8 mouse cellular contexts compared by ENCODE assay signal in the genomic region with DNA sequence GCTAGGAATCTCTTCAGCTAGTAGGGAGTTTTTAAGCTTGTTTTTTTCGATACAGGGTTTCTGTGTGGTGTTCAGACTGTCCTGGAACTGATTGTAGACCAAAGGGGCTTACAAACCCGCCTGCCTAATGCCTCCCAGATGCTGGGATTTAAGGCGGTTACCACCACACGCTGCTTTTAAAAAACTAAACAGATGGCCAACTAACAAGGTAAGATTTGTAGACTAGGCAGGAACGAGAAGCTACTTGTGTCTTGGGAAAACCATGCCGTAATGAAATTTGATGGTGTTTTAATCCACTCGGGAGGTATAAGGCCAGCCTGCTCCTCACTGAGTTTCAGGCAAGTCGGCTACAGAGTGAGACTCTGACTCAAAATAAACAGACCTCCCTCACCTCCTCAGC. TPM values are rescaled to one million over a fixed set of nuclear protein-coding genes. Genes with fewer than 3 reads are reported as not detected.
DNase-seq lines count a peak whose midpoint lies in the region; ATAC-seq and TF ChIP-seq lines count a peak whose summit lies in the region.

No protein-coding gene starts in this region.

- H3K27me3 ChIP-seq in forebrain, embryonic 14.5 days (replicated peaks; ENCODE audit: control insufficient read depth, insufficient read depth, low read length) = no peaks in the 10 kb centered on the region
- no peaks in the 10 kb centered on the region for H3K27me3 ChIP-seq in limb, embryonic 15.5 days

- TF ChIP-seq POLR2A in bone marrow macrophage, adult 2 months (IDR thresholded peaks at IDR 0.05; ENCODE audit: borderline replicate concordance, low read depth, low read length) = no peak

- H3K27ac ChIP-seq in layer of hippocampus, adult 2 months = peak overlapping the region; percentile 98
- H3K27ac ChIP-seq in bone marrow macrophage, adult 2 months (ENCODE audit: insufficient read depth, low read depth, low read length) = peak overlapping the region; percentile 78
- peak overlapping the region; percentile 89 for H3K27ac ChIP-seq in forebrain, embryonic 14.5 days (ENCODE audit: low read depth, low read length)
- H3K27ac ChIP-seq in limb, embryonic 15.5 days = peak overlapping the region; percentile 98

- no peak for DNase-seq in layer of hippocampus, adult 2 months (ENCODE audit: low spot score in 2 of 2)
- no peak for DNase-seq in layer of hippocampus, adult 9-11 months
- peak; percentile 6 for DNase-seq in forebrain, embryonic 14.5 days (ENCODE audit: low spot score)
- DNase-seq in skeletal muscle tissue, adult 2 months (ENCODE audit: low read depth, low spot score) = peak; percentile 3

- peak overlapping the region; percentile 62 for H3K4me3 ChIP-seq in layer of hippocampus, adult 2 months
- H3K4me3 ChIP-seq in bone marrow macrophage, adult 2 months (ENCODE audit: insufficient read depth, low read length) = peak overlapping the region; percentile 77
- H3K4me3 ChIP-seq in forebrain, embryonic 14.5 days (ENCODE audit: low read depth, low read length) = peak overlapping the region; percentile 79
- peak overlapping the region; percentile 64 for H3K4me3 ChIP-seq in limb, embryonic 15.5 days

- peak overlapping the region; percentile 85 for H3K4me2 ChIP-seq in forebrain, embryonic 14.5 days (ENCODE audit: low read length)
- peak overlapping the region; percentile 81 for H3K4me2 ChIP-seq in limb, embryonic 15.5 days

- peak overlapping the region; percentile 91 for H3K9ac ChIP-seq in forebrain, embryonic 14.5 days (ENCODE audit: low read length)
- peak overlapping the region; percentile 68 for H3K9ac ChIP-seq in limb, embryonic 15.5 days

- H3K9me3 ChIP-seq in forebrain, embryonic 14.5 days (replicated peaks; ENCODE audit: control insufficient read depth, low read length) = no peaks in the 10 kb centered on the region
- H3K9me3 ChIP-seq in limb, embryonic 15.5 days = no peaks in the 10 kb centered on the region

- no peak for TF ChIP-seq CTCF in layer of hippocampus, adult 2 months (conservative IDR thresholded peaks at IDR 0.05)
- TF ChIP-seq CTCF in bone marrow macrophage, adult 2 months (IDR thresholded peaks at IDR 0.05; ENCODE audit: low read depth, low read length) = no peak

- H3K4me1 ChIP-seq in bone marrow macrophage, adult 2 months (ENCODE audit: control insufficient read depth, insufficient read depth, low read length) = peaks cover 22% of the 10 kb centered on the region
- H3K4me1 ChIP-seq in forebrain, embryonic 14.5 days (ENCODE audit: control insufficient read depth, insufficient read depth, low read length) = no peaks in the 10 kb centered on the region
- peaks cover 21% of the 10 kb centered on the region for H3K4me1 ChIP-seq in limb, embryonic 15.5 days

- peaks cover 52% of the 10 kb centered on the region for H3K36me3 ChIP-seq in forebrain, embryonic 14.5 days (ENCODE audit: control insufficient read depth, insufficient read depth, low read length)
- H3K36me3 ChIP-seq in limb, embryonic 15.5 days = peaks cover 42% of the 10 kb centered on the region

- ATAC-seq in forebrain, embryonic 14.5 days = peak; percentile 37
- ATAC-seq in limb, embryonic 15.5 days (ENCODE audit: insufficient number of reproducible peaks, low FRiP score, low TSS enrichment, low read depth) = peak; percentile 59
- no peak for ATAC-seq in granulocyte monocyte progenitor cell, adult 5-6 weeks (replicated peaks; ENCODE audit: poor library complexity, severe bottlenecking)
- ATAC-seq in erythroid progenitor cell, adult 5-6 weeks (replicated peaks; ENCODE audit: low FRiP score, poor library complexity, severe bottlenecking) = no peak

- 26% methylated on average over 8 of the region's 8 CpGs for WGBS in forebrain, embryonic 14.5 days
- WGBS in limb, embryonic 15.5 days = 7% methylated on average over 8 of the region's 8 CpGs

RNA-seq across cellular contexts. Expression of gene Hax1, which starts 0.5 kb away (rescaled TPM):
- total RNA-seq in layer of hippocampus, adult 2 months (2021) = 10 to 100 TPM; 89.8 to 91.8 TPM
- 96.5 and 113 TPM in 2 replicates for polyA plus RNA-seq in bone marrow macrophage, adult 2 months (2012; ENCODE audit: insufficient read depth, insufficient read length, missing spikeins)
- polyA plus RNA-seq in forebrain, embryonic 14.5 days (2014; fragmentation: Nextera tagmentation; extraction: Ambion mirVana) = 145 and 155 TPM in 2 replicates
- polyA plus RNA-seq in limb, embryonic 15.5 days (2015; fragmentation: Nextera tagmentation; extraction: Ambion mirVana) = 143 and 146 TPM in 2 replicates
- 117 and 123 TPM in 2 replicates for total RNA-seq in granulocyte monocyte progenitor cell, adult 5-6 weeks (2014; fragmentation: Nextera tagmentation)
- 86.2 and 87.3 TPM in 2 replicates for total RNA-seq in granulocyte monocyte progenitor cell, adult 5-6 weeks (2017)
- 55.5 and 71.3 TPM in 2 replicates for total RNA-seq in erythroid progenitor cell, adult 5-6 weeks (2015; ENCODE audit: low replicate concordance)
- 41.2 and 68.0 TPM in 2 replicates for total RNA-seq in erythroid progenitor cell, adult 5-6 weeks (2017; ENCODE audit: low replicate concordance)

RNA-seq across cellular contexts. Expression of gene Atp8b2, which starts 35.8 kb away (rescaled TPM):
- total RNA-seq in layer of hippocampus, adult 2 months (2021) = 10 to 100 TPM; 79.1 to 94.6 TPM
- 17.7 and 28.7 TPM in 2 replicates for polyA plus RNA-seq in bone marrow macrophage, adult 2 months (2012; ENCODE audit: insufficient read depth, insufficient read length, missing spikeins)
- polyA plus RNA-seq in forebrain, embryonic 14.5 days (2014; fragmentation: Nextera tagmentation; extraction: Ambion mirVana) = 6.4 and 9.1 TPM in 2 replicates
- 18.6 and 18.9 TPM in 2 replicates for polyA plus RNA-seq in limb, embryonic 15.5 days (2015; fragmentation: Nextera tagmentation; extraction: Ambion mirVana)
- total RNA-seq in granulocyte monocyte progenitor cell, adult 5-6 weeks (2014; fragmentation: Nextera tagmentation) = 12.2 and 35.5 TPM in 2 replicates
- total RNA-seq in granulocyte monocyte progenitor cell, adult 5-6 weeks (2017) = 29.3 and 31.4 TPM in 2 replicates
- total RNA-seq in erythroid progenitor cell, adult 5-6 weeks (2015; ENCODE audit: low replicate concordance) = 1.8 TPM in 1 of 2 replicates, not detected in the other
- total RNA-seq in erythroid progenitor cell, adult 5-6 weeks (2017; ENCODE audit: low replicate concordance) = 1.2 and 2.1 TPM in 2 replicates

RNA-seq across cellular contexts. Expression of gene 4933434E20Rik, which starts 52.3 kb away (rescaled TPM):
- 100 to 1,000 TPM in 1 of 2 experiments, 10 to 100 TPM in 1; 89.6 to 101 TPM for total RNA-seq in layer of hippocampus, adult 2 months (2021)
- polyA plus RNA-seq in bone marrow macrophage, adult 2 months (2012; ENCODE audit: insufficient read depth, insufficient read length, missing spikeins) = 84.4 and 85.5 TPM in 2 replicates
- 246 and 248 TPM in 2 replicates for polyA plus RNA-seq in forebrain, embryonic 14.5 days (2014; fragmentation: Nextera tagmentation; extraction: Ambion mirVana)
- polyA plus RNA-seq in limb, embryonic 15.5 days (2015; fragmentation: Nextera tagmentation; extraction: Ambion mirVana) = 126 and 140 TPM in 2 replicates
- 35.2 and 45.3 TPM in 2 replicates for total RNA-seq in granulocyte monocyte progenitor cell, adult 5-6 weeks (2014; fragmentation: Nextera tagmentation)
- total RNA-seq in granulocyte monocyte progenitor cell, adult 5-6 weeks (2017) = 49.6 and 63.6 TPM in 2 replicates
- 26.3 and 51.6 TPM in 2 replicates for total RNA-seq in erythroid progenitor cell, adult 5-6 weeks (2015; ENCODE audit: low replicate concordance)
- total RNA-seq in erythroid progenitor cell, adult 5-6 weeks (2017; ENCODE audit: low replicate concordance) = 28.5 and 29.4 TPM in 2 replicates

RNA-seq across cellular contexts. Expression of gene Ubap2l, which starts 53.3 kb away (rescaled TPM):
- 100 to 1,000 TPM; 173 to 179 TPM for total RNA-seq in layer of hippocampus, adult 2 months (2021)
- 200 and 228 TPM in 2 replicates for polyA plus RNA-seq in bone marrow macrophage, adult 2 months (2012; ENCODE audit: insufficient read depth, insufficient read length, missing spikeins)
- polyA plus RNA-seq in forebrain, embryonic 14.5 days (2014; fragmentation: Nextera tagmentation; extraction: Ambion mirVana) = 132 and 139 TPM in 2 replicates
- 172 and 174 TPM in 2 replicates for polyA plus RNA-seq in limb, embryonic 15.5 days (2015; fragmentation: Nextera tagmentation; extraction: Ambion mirVana)
- 242 and 252 TPM in 2 replicates for total RNA-seq in granulocyte monocyte progenitor cell, adult 5-6 weeks (2014; fragmentation: Nextera tagmentation)
- 124 and 135 TPM in 2 replicates for total RNA-seq in granulocyte monocyte progenitor cell, adult 5-6 weeks (2017)
- total RNA-seq in erythroid progenitor cell, adult 5-6 weeks (2015; ENCODE audit: low replicate concordance) = 157 and 197 TPM in 2 replicates
- 107 and 126 TPM in 2 replicates for total RNA-seq in erythroid progenitor cell, adult 5-6 weeks (2017; ENCODE audit: low replicate concordance)

Comparison
In these comparisons a context has a peak if more than half of its experiments do, and no peak if none do; other contexts are left out.
1. DNase-seq: peak in forebrain, embryonic 14.5 days (single experiment) and skeletal muscle tissue, adult 2 months (single experiment); none in layer of hippocampus, adult 2 months (0 of 2) and layer of hippocampus, adult 9-11 months (single experiment).
2. ATAC-seq: peak in forebrain, embryonic 14.5 days (single experiment) and limb, embryonic 15.5 days (single experiment); none in granulocyte monocyte progenitor cell, adult 5-6 weeks (single experiment) and erythroid progenitor cell, adult 5-6 weeks (single experiment).
3. RNA of gene Atp8b2, which starts 35.8 kb away (total RNA-seq): 79.1 to 94.6 TPM in layer of hippocampus, adult 2 months and 12.2 to 35.5 TPM in granulocyte monocyte progenitor cell, adult 5-6 weeks; 1.2 to 2.1 TPM in erythroid progenitor cell, adult 5-6 weeks; every median in the first group is over 4 times any median in the second.
4. Peak in every context shown above with its lines, with median percentiles within 50 percentile points of each other: H3K27ac ChIP-seq and H3K4me3 ChIP-seq.